Mouse (Mus musculus) forebrain, embryonic 15.5 days (tissue): ENCODE data around the gene Smc1a. TPM values are rescaled to one million over a fixed set of nuclear protein-coding genes. Genes with fewer than 3 reads are reported as not detected.
A peak's percentile ranks its signal among the peaks of the same experiment; 100 is the strongest.
"Not testable (repeated sequence)": the region's sequence is repeated elsewhere in the genome, so short reads cannot be mapped to it uniquely, and the experiment has no call there.

ENCODE experiments used
- ATAC-seq: fragments of 200-750 bp; cut with Nextera tagmentation; replicated peaks from 2 replicates; pipeline ENCODE4 v1.8.0; 2017; ENCODE audit warnings: mild to moderate bottlenecking, moderate TSS enrichment, moderate library complexity
- H3K27ac ChIP-seq: fragments of 300-500 bp; sonication (generic); replicated peaks from 2 replicates; pipeline ENCODE4 v1.5.1; 2015; ENCODE audit warnings: mild to moderate bottlenecking, inconsistent platforms
- H3K27me3 ChIP-seq: fragments of 300-500 bp; sonication (generic); 2 replicates; pipeline ENCODE4 v1.6.1; 2015; ENCODE audit warnings: inconsistent platforms
- H3K36me3 ChIP-seq: fragments of 300-500 bp; sonication (generic); 2 replicates; pipeline ENCODE4 v1.6.1; 2015; ENCODE audit warnings: mild to moderate bottlenecking, inconsistent platforms
- H3K4me1 ChIP-seq: fragments of 300-500 bp; sonication (generic); 2 replicates; pipeline ENCODE4 v1.6.1; 2015; ENCODE audit warnings: inconsistent platforms
- H3K4me2 ChIP-seq: fragments of 300-500 bp; sonication (generic); replicated peaks from 2 replicates; pipeline ENCODE4 v1.6.1; 2015; ENCODE audit warnings: mild to moderate bottlenecking, inconsistent platforms
- H3K4me3 ChIP-seq: fragments of 300-500 bp; sonication (generic); 2 replicates; pipeline ENCODE4 v1.5.1; 2015; ENCODE audit warnings: mild to moderate bottlenecking, inconsistent platforms
- H3K9ac ChIP-seq: fragments of 300-500 bp; sonication (generic); replicated peaks from 2 replicates; pipeline ENCODE4 v1.6.1; 2015; ENCODE audit warnings: mild to moderate bottlenecking, inconsistent platforms
- H3K9me3 ChIP-seq: fragments of 300-500 bp; sonication (generic); 2 replicates; pipeline ENCODE4 v1.6.1; 2016; ENCODE audit warnings: inconsistent platforms
- WGBS: fragments of 180-500 bp; shearing (Covaris S2); methylation state at CpG from one replicate; pipeline ENCODE4 v1.1.7; 2015; ENCODE audit warnings: mixed read lengths; 5-methylcytosine and 5-hydroxymethylcytosine counted together
- polyA plus RNA-seq: library from polyadenylated mRNA; unstranded; fragments of >200 nt; fragmentation: Nextera tagmentation; extraction: Ambion mirVana; gene quantifications from 2 replicates; pipeline ENCODE4 v1.2.1, GENCODE M21; 2015

Smc1a gene
- polyA plus RNA-seq, 1 experiment from 2014 or later, result 106 TPM

DNA sequence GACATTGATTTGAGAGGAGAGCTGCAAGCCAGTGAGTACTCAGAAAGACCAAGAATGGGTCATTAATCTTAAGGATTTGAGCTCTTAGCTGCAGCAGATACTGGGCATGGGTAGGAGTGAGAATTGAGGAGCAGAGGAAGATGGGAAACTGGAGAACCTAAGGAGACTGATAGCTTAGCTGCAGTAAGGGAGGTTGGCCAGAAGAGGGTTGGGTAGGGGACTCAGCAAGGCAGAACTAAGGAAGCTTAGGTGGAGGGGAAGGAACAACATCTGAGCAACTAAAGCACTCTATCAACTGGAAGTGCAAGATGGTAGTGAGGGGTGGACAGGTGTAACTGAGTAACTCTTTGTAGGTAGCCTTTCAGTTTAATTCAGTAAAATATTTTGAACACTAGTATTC lies 31.0 kb downstream of the Smc1a start:
- no peaks in the 10 kb centered on the region for H3K27me3 ChIP-seq
- no peak overlapping the region for H3K4me2 ChIP-seq
- no peaks in the 10 kb centered on the region for H3K4me1 ChIP-seq
- H3K4me3 ChIP-seq, result no peak overlapping the region
- H3K27ac ChIP-seq, result no peak overlapping the region
- no peak overlapping the region for H3K9ac ChIP-seq
- no peak for ATAC-seq
- H3K36me3 ChIP-seq, result peaks cover 19% of the 10 kb centered on the region
- H3K9me3 ChIP-seq, result no peaks in the 10 kb centered on the region

GRCm38 (mm10) chrX:152052546-152052945 lies 36.3 kb downstream of the Smc1a start:
- Histone ChIP-seq H3K4me1 (no peaks in the 10 kb centered on the region), H3K9ac (no peak overlapping the region), H3K27me3 (no peaks in the 10 kb centered on the region), H3K36me3 (peaks cover 13% of the 10 kb centered on the region), H3K9me3 (no peaks in the 10 kb centered on the region), H3K4me3 (no peak overlapping the region), H3K27ac (no peak overlapping the region), H3K4me2 (no peak overlapping the region)
- 76% methylated on average over 3 of the region's 3 CpGs for WGBS
- no peak for ATAC-seq

GRCm38 (mm10) chrX:152054094-152054493 lies 37.9 kb downstream of the Smc1a start:
- Histone ChIP-seq H3K9me3 (no peaks in the 10 kb centered on the region), H3K36me3 (0 out of 2 replicates have a peak, but pooled peaks cover 8% of the 10 kb centered on the region), H3K4me2 (no peak overlapping the region), H3K4me1 (no peaks in the 10 kb centered on the region), H3K27ac (no peak overlapping the region), H3K4me3 (no peak overlapping the region), H3K27me3 (no peaks in the 10 kb centered on the region), H3K9ac (no peak overlapping the region)
- ATAC-seq, result no peak
- 81% methylated on average over 1 of the region's 1 CpGs for WGBS

DNA sequence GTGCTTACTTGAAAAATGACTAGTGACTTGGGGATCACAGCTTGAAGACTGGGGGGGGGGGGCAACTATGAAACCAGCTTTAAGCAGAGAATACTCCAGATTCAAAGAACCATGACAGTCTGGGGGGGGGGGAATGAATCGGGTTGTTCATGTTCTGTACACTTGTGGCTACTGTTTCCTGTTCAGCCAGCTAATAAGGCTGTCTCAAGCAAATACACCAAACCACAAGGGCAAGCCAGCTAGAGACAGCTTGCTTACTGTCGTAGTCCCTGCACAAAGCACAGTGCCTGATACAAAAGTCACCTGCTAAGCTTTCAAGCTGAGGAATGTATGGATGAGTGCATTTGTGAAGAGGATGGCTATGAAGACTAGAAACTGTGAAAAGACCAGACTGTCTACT lies 49.4 kb downstream of the Smc1a start:
- Histone ChIP-seq H3K4me1 (no peaks in the 10 kb centered on the region), H3K4me3 (no peak overlapping the region), H3K9ac (no peak overlapping the region), H3K4me2 (no peak overlapping the region), H3K9me3 (no peaks in the 10 kb centered on the region), H3K27me3 (0 out of 2 replicates have a peak, but pooled peaks cover 8% of the 10 kb centered on the region), H3K27ac (no peak overlapping the region), H3K36me3 (peaks cover 6% of the 10 kb centered on the region; the same call in 1 of the 2 replicates)
- 71% methylated on average over 2 of the region's 2 CpGs for WGBS
- ATAC-seq, result no peak

GRCm38 (mm10) chrX:152067789-152068188 lies 51.6 kb downstream of the Smc1a start:
- H3K9me3 ChIP-seq, result no peaks in the 10 kb centered on the region
- H3K27ac ChIP-seq, result no peak overlapping the region
- WGBS, result 60% methylated on average over 1 of the region's 1 CpGs
- H3K4me1 ChIP-seq, result no peaks in the 10 kb centered on the region
- no peak for ATAC-seq
- no peaks in the 10 kb centered on the region for H3K36me3 ChIP-seq
- H3K4me3 ChIP-seq, result no peak overlapping the region
- 0 out of 2 replicates have a peak, but pooled peaks cover 8% of the 10 kb centered on the region for H3K27me3 ChIP-seq
- no peak overlapping the region for H3K4me2 ChIP-seq
- no peak overlapping the region for H3K9ac ChIP-seq

DNA sequence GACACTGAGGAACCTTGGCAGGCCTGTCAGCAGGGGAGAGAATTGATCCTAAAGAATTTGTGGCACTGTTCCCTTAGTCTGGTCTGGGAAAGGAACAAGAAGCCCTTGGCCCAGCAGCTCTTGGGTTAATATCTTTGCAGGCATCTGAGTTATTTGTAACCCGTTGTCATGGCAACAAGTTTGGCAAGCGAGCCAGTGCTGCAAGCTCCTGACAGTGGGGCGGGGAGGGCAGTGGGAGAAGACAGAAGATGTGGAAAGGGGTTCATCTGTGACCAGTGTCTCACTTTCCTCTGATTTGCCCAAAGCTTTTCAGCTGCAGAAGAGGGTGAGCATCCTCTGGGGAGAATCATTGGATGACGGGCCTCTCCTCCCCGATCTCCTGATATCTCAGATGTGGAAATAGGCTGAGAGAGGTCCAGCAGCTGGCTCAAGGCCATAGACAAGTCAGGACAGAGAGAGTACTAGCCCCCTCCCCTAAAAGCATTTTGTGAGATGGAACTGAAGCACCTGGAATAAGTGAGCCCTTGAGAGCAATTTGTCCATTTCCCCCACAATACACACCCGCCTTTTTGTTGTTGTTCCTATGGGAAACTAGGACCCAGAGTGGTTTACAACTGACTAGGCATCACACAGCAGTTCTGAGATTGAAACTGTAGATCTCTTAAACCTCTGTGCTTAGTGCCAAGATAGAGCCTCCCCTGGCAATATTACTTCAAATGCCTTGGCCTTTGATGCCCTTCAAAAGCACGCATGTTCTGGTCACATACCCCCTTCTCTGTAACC lies 73.8 kb downstream of the Smc1a start:
- H3K27me3 ChIP-seq, result not testable (repeated sequence)
- peak overlapping the region; percentile 63 for H3K27ac ChIP-seq
- 20% methylated on average over 6 of the region's 7 CpGs for WGBS

GRCm38 (mm10) chrX:152097572-152097971 lies 81.3 kb downstream of the Smc1a start:
- ATAC-seq, result no peak
- H3K36me3 ChIP-seq, result no peaks in the 10 kb centered on the region
- no peak overlapping the region for H3K4me3 ChIP-seq
- WGBS, result 53% methylated on average over 1 of the region's 1 CpGs
- H3K9ac ChIP-seq, result no peak overlapping the region
- no peaks in the 10 kb centered on the region for H3K9me3 ChIP-seq
- H3K27me3 ChIP-seq, result peaks cover 7% of the 10 kb centered on the region; the same call in 1 of the 2 replicates
- H3K27ac ChIP-seq, result no peak overlapping the region
- no peak overlapping the region for H3K4me2 ChIP-seq
- no peaks in the 10 kb centered on the region for H3K4me1 ChIP-seq

More for the DNA sequence above, 73.8 kb downstream of the Smc1a start:
- not testable (repeated sequence) for H3K4me3 ChIP-seq, H3K36me3 ChIP-seq, H3K9ac ChIP-seq, H3K9me3 ChIP-seq, H3K4me1 ChIP-seq
- H3K4me2 ChIP-seq, result peak overlapping the region; percentile 25; the same call in 1 of the 2 replicates
- peak; percentile 91 for ATAC-seq

Other genes starting within 250 kb of the Smc1a start
- gene Huwe1, start 215.6 kb upstream of the Smc1a start, polyA plus RNA-seq, result 61.6 and 62.2 TPM in 2 replicates
- 119 and 126 TPM in 2 replicates for gene Hsd17b10, start 14.6 kb upstream of the Smc1a start, polyA plus RNA-seq
- 2.4 and 4.0 TPM in 2 replicates for gene Ribc1, start 133 bp upstream of the Smc1a start, polyA plus RNA-seq
- gene Iqsec2, start 127.8 kb downstream of the Smc1a start, polyA plus RNA-seq, result 3.6 and 5.1 TPM in 2 replicates
- gene Kdm5c, start 216.6 kb downstream of the Smc1a start, polyA plus RNA-seq, result 33.7 and 38.2 TPM in 2 replicates